Mouse (Mus musculus): ENCODE measurements around the gene Lpcat4. TPM values are rescaled to one million over a fixed set of nuclear protein-coding genes. Genes with fewer than 3 reads are reported as not detected.

Lpcat4 gene
- polyA plus RNA-seq, 1 experiment from 2014 or later = 1.7 TPM

DNA sequence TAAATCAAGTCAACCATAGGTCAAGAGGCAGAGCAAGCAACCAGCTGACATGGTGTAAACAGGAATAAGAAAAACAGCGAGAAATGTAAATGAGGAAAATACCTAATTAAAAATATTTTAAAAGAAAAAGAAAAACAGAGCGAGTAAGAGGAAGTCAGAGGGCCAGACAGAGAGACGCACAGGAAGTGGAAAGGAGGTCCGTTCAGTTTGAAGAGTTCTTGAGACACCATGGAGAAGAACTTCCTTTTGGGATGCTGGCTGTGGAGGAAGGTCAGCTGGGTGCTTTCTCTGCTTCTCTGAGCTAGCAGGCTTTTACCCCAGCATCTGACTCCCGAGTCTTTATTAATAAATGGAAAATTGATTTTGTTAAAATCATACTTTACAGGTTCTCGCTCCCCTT is 21.7 kb upstream of the Lpcat4 start:
- ATAC-seq (no peak), DNase-seq (no peak)
- Histone ChIP-seq H3K4me3 (ENCODE audit: low read depth, low read length) (no peak overlapping the region), H3K4me1 (ENCODE audit: insufficient read depth) (no peaks in the 10 kb centered on the region), H3K9me3 (ENCODE audit: low read length) (no peaks in the 10 kb centered on the region), H3K27ac (ENCODE audit: low read depth) (no peak overlapping the region), H3K27me3 (ENCODE audit: insufficient read depth, low read length) (no peaks in the 10 kb centered on the region), H3K36me3 (replicated peaks; ENCODE audit: insufficient read depth, low read length) (no peaks in the 10 kb centered on the region), H3K9ac (replicated peaks) (no peak overlapping the region), H3K4me2 (ENCODE audit: low read depth, low read length) (no peak overlapping the region)
- 56% methylated on average over 6 of the region's 6 CpGs for WGBS (ENCODE audit: insufficient replicate concordance)
- TF ChIP-seq EP300 (IDR thresholded peaks at IDR 0.05; ENCODE audit: low read depth) = no peak
- TF ChIP-seq CTCF (IDR thresholded peaks at IDR 0.05; ENCODE audit: low read depth) = no peak

DNA sequence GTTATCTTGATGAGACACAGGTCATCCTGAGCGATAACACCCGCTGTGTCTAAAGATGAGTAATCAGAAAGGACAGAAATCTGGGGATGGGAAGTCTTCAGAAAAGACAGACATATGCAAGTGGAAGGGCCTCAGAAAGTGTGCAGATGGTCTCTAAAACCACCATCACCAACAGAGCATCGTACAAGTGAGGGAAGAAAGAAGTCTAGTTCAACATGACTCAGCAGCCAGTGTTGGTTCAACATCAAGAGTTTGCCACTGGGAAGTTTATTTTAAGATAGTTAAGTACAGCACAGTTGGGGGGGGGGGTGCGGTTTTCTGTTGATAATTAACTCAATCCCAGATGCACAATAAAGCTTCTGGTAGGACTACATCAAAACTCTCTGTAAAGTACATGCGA is 18.4 kb upstream of the Lpcat4 start:
- H3K9ac ChIP-seq (replicated peaks) = no peak overlapping the region
- WGBS (ENCODE audit: insufficient replicate concordance) = 55% methylated on average over 5 of the region's 5 CpGs
- H3K4me3 ChIP-seq (ENCODE audit: low read depth, low read length) = no peak overlapping the region
- DNase-seq (no peak), ATAC-seq (no peak)
- H3K4me2 ChIP-seq (ENCODE audit: low read depth, low read length) = no peak overlapping the region
- no peak for TF ChIP-seq EP300 (IDR thresholded peaks at IDR 0.05; ENCODE audit: low read depth)
- no peak for TF ChIP-seq CTCF (IDR thresholded peaks at IDR 0.05; ENCODE audit: low read depth)
- no peaks in the 10 kb centered on the region for H3K9me3 ChIP-seq (ENCODE audit: low read length)
- H3K27me3 ChIP-seq (ENCODE audit: insufficient read depth, low read length) = no peaks in the 10 kb centered on the region
- no peak overlapping the region for H3K27ac ChIP-seq (ENCODE audit: low read depth)
- H3K36me3 ChIP-seq (replicated peaks; ENCODE audit: insufficient read depth, low read length) = no peaks in the 10 kb centered on the region
- no peaks in the 10 kb centered on the region for H3K4me1 ChIP-seq (ENCODE audit: insufficient read depth)

DNA sequence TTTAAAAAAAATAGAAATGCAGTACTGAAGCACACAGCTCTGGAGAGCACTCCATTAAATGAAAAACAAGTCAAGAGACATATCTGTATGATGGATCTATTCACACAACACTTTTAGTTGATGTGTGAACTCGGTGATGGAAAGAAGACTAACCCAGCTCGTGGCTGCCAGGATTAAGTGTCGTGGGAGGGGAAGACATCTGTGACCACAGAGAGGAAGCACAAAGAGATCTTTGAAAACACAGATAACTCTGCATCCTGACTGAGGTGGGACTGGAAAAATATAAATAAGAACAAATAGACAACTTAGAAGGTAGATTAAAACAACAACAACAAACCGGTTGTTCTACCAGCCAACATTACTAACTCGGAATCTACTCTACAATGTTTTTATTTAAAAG is 16.7 kb upstream of the Lpcat4 start:
- no peak overlapping the region for H3K27ac ChIP-seq (ENCODE audit: low read depth)
- no peak overlapping the region for H3K4me2 ChIP-seq (ENCODE audit: low read depth, low read length)
- WGBS (ENCODE audit: insufficient replicate concordance) = 42% methylated on average over 5 of the region's 5 CpGs
- no peak overlapping the region for H3K9ac ChIP-seq (replicated peaks)
- H3K4me3 ChIP-seq (ENCODE audit: low read depth, low read length) = no peak overlapping the region
- H3K9me3 ChIP-seq (ENCODE audit: low read length) = no peaks in the 10 kb centered on the region
- no peak for TF ChIP-seq EP300 (IDR thresholded peaks at IDR 0.05; ENCODE audit: low read depth)
- TF ChIP-seq CTCF (IDR thresholded peaks at IDR 0.05; ENCODE audit: low read depth) = no peak
- H3K36me3 ChIP-seq (replicated peaks; ENCODE audit: insufficient read depth, low read length) = no peaks in the 10 kb centered on the region
- no peaks in the 10 kb centered on the region for H3K4me1 ChIP-seq (ENCODE audit: insufficient read depth)
- ATAC-seq (no peak), DNase-seq (no peak)
- H3K27me3 ChIP-seq (ENCODE audit: insufficient read depth, low read length) = no peaks in the 10 kb centered on the region

DNA sequence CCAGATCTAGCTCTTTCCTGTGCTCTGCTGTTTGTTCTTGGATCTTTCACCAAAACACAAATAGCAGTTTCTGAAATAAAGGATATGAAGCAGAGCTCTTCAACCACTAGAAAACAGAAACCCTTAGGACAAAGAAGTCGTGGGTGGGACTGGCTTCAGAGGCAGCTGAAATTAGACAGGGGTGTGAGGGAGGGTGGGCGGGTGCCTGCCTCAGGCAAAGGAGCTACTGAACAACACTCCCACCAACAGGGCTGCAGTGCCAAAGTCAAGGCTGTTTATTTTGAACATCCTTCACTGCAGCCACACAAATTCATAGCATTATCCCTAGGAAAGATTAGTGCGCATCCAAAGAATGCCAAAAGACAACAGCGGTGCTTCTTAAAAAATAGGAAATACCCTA is 14.9 kb upstream of the Lpcat4 start:
- Histone ChIP-seq H3K9ac (replicated peaks) (no peak overlapping the region), H3K4me3 (ENCODE audit: low read depth, low read length) (no peak overlapping the region), H3K27ac (ENCODE audit: low read depth) (no peak overlapping the region), H3K36me3 (replicated peaks; ENCODE audit: insufficient read depth, low read length) (no peaks in the 10 kb centered on the region), H3K27me3 (ENCODE audit: insufficient read depth, low read length) (no peaks in the 10 kb centered on the region), H3K4me2 (ENCODE audit: low read depth, low read length) (no peak overlapping the region), H3K9me3 (ENCODE audit: low read length) (no peaks in the 10 kb centered on the region), H3K4me1 (ENCODE audit: insufficient read depth) (no peaks in the 10 kb centered on the region)
- 59% methylated on average over 4 of the region's 4 CpGs for WGBS (ENCODE audit: insufficient replicate concordance)
- ATAC-seq (no peak), DNase-seq (no peak)
- no peak for TF ChIP-seq CTCF (IDR thresholded peaks at IDR 0.05; ENCODE audit: low read depth)
- no peak for TF ChIP-seq EP300 (IDR thresholded peaks at IDR 0.05; ENCODE audit: low read depth)

DNA sequence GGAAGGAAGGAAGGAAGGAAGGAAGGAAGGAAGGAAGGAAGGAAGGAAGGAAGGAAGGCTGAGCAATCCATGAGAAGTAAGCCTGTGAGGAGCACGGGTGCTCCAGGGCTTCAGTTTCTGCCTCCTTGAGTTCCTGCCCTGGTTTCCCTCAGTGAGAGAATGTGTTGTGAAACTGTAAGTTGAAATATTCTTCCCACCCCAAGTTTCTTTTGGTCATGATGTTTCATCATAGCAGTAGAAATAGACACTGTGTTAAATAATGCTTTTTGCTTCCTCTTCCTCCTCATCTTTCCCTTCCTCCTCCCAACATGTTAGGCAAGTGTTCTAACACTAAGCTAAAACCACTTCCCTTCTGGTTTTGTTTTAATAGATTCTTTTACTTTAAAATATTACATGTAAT is 6.6 kb upstream of the Lpcat4 start:
- Histone ChIP-seq H3K27ac (ENCODE audit: low read depth) (no peak overlapping the region), H3K4me3 (ENCODE audit: low read depth, low read length) (no peak overlapping the region), H3K9ac (replicated peaks) (no peak overlapping the region), H3K36me3 (replicated peaks; ENCODE audit: insufficient read depth, low read length) (no peaks in the 10 kb centered on the region), H3K4me2 (ENCODE audit: low read depth, low read length) (no peak overlapping the region), H3K9me3 (ENCODE audit: low read length) (no peaks in the 10 kb centered on the region), H3K4me1 (ENCODE audit: insufficient read depth) (no peaks in the 10 kb centered on the region), H3K27me3 (ENCODE audit: insufficient read depth, low read length) (no peaks in the 10 kb centered on the region)
- DNase-seq = no peak
- WGBS (ENCODE audit: insufficient replicate concordance) = 35% methylated on average over 1 of the region's 1 CpGs
- TF ChIP-seq EP300 (IDR thresholded peaks at IDR 0.05; ENCODE audit: low read depth) (no peak), CTCF (IDR thresholded peaks at IDR 0.05; ENCODE audit: low read depth) (no peak)
- peak; percentile 43; the same call in 1 of the 2 replicates for ATAC-seq

DNA sequence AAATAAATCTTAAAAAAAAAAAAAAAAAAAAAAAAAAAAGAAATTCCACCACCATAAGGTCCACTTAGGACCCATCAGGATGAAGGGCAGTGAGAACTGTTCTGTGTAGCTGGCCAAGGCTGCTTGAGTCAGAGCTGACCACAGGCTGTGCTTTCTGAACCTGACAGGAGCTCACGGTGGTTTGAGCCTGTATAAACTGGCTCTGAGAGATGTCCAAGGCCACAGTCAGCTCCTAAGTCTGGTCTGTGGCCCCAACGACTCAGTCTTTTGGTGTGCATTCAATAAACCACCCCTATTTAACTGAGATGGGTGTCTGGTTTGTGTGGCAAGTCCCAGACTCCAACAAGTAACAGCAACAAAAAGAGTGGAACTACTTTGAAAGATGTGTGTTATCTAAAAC is 2.6 kb upstream of the Lpcat4 start:
- H3K4me2 ChIP-seq (ENCODE audit: low read depth, low read length) = no peak overlapping the region
- H3K9ac ChIP-seq (replicated peaks) = no peak overlapping the region
- no peak overlapping the region for H3K4me3 ChIP-seq (ENCODE audit: low read depth, low read length)
- no peak for DNase-seq
- ATAC-seq = no peak
- peaks cover 16% of the 10 kb centered on the region for H3K4me1 ChIP-seq (ENCODE audit: insufficient read depth)
- WGBS (ENCODE audit: insufficient replicate concordance) = 78% methylated on average over 2 of the region's 2 CpGs
- H3K27me3 ChIP-seq (ENCODE audit: insufficient read depth, low read length) = peaks cover 5% of the 10 kb centered on the region; the same call in 1 of the 2 replicates
- no peak for TF ChIP-seq CTCF (IDR thresholded peaks at IDR 0.05; ENCODE audit: low read depth)
- TF ChIP-seq EP300 (IDR thresholded peaks at IDR 0.05; ENCODE audit: low read depth) = no peak
- no peaks in the 10 kb centered on the region for H3K36me3 ChIP-seq (replicated peaks; ENCODE audit: insufficient read depth, low read length)
- H3K9me3 ChIP-seq (ENCODE audit: low read length) = no peaks in the 10 kb centered on the region
- no peak overlapping the region for H3K27ac ChIP-seq (ENCODE audit: low read depth)

DNA sequence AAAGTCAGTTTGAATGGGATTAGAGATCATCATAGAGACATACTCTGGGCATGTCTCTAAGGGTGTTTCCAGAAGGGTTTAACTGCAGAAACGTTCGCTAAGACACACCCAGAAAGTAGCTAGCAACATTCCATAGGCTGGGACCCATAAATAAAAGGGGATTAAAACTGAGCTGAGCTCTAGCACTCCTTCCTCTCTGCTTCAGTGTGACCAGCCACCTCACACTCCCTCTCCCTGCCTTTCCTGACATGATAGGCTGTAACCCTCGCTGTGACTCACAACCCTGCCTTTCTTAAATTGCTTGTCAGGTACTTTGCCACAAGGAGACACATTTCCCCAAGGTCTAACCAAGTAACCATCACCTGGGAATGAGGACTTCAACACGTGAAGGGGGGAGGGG is 1.3 kb upstream of the Lpcat4 start:
- 13% methylated on average over 4 of the region's 4 CpGs for WGBS (ENCODE audit: insufficient replicate concordance)
- no peak for DNase-seq

More for the DNA sequence above, 1.3 kb upstream of the Lpcat4 start:
- H3K27me3 ChIP-seq (ENCODE audit: insufficient read depth, low read length) = peaks cover 5% of the 10 kb centered on the region; the same call in 1 of the 2 replicates
- no peak for ATAC-seq
- peaks cover 16% of the 10 kb centered on the region for H3K4me1 ChIP-seq (ENCODE audit: insufficient read depth)
- no peaks in the 10 kb centered on the region for H3K36me3 ChIP-seq (replicated peaks; ENCODE audit: insufficient read depth, low read length)
- no peak overlapping the region for H3K9ac ChIP-seq (replicated peaks)
- no peak overlapping the region for H3K4me2 ChIP-seq (ENCODE audit: low read depth, low read length)
- H3K27ac ChIP-seq (ENCODE audit: low read depth) = no peak overlapping the region
- H3K9me3 ChIP-seq (ENCODE audit: low read length) = no peaks in the 10 kb centered on the region
- no peak overlapping the region for H3K4me3 ChIP-seq (ENCODE audit: low read depth, low read length)
- TF ChIP-seq EP300 (IDR thresholded peaks at IDR 0.05; ENCODE audit: low read depth) (no peak), CTCF (IDR thresholded peaks at IDR 0.05; ENCODE audit: low read depth) (no peak)

All from liver, postnatal 0 days (tissue).